20 mouse cellular contexts compared by ENCODE assay signal in the genomic region with DNA sequence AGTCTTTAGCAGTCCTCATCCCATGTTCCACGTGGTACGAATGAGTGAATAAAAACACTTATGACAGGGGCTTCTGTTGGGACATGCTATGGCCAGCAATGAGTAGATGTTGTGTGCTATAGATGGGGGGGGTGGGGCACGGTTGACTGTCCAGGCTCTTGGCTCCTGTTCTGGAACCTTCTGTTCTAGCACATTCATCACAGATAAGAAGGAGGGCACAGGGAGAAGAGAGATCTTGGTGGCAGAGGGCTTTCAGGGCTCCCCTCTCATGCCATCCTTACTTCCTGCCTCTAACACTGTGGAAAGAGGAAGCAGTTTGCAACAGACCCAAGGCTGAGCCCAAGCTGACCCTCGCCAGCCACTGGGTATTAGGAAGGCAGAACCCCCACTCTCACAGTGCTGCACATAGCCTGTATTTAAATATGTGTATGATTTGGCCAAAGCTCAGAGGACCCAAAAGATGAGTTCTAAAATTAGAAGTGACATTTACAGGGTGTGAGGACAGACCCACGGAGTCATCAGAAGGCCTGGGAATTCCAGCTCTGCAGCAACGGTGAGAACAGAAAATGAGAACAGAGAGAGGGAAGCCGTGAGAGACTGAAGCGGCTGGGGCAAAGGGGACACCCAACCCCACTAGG. TPM values are rescaled to one million over a fixed set of nuclear protein-coding genes. Genes with fewer than 3 reads are reported as not detected.
DNase-seq lines count a peak whose midpoint lies in the region; ATAC-seq and TF ChIP-seq lines count a peak whose summit lies in the region.
"Had no signal": no experiment of that assay in that cellular context is flagged by ENCODE, and none has a peak within 500 bp of the region (broad histone marks: within the 10 kb centered on the region; RNA-seq: fewer than 3 reads in every experiment).

No protein-coding gene starts in this region.

- peak overlapping the region; percentile 42; the same call in 1 of the 2 replicates for H3K4me2 ChIP-seq in heart, embryonic 11.5 days
- no peak overlapping the region for H3K4me2 ChIP-seq in midbrain, embryonic 15.5 days
- H3K4me2 ChIP-seq: embryonic facial prominence, embryonic 15.5 days; midbrain, embryonic 13.5 days; stomach, embryonic 15.5 days had no signal

- WGBS in heart, embryonic 11.5 days (ENCODE audit: insufficient replicate concordance) = 60% methylated on average over 8 of the region's 8 CpGs
- WGBS in midbrain, embryonic 15.5 days = 90% methylated on average over 8 of the region's 8 CpGs

- no peak overlapping the region for H3K4me3 ChIP-seq in heart, embryonic 11.5 days (ENCODE audit: low read depth, low read length)
- H3K4me3 ChIP-seq in left cerebral cortex, adult 2 months = no peak overlapping the region
- no peak overlapping the region for H3K4me3 ChIP-seq in brown adipose tissue, adult 24 weeks (ENCODE audit: insufficient read depth, low read depth, low read length)
- H3K4me3 ChIP-seq in midbrain, embryonic 15.5 days = no peak overlapping the region
- H3K4me3 ChIP-seq: embryonic facial prominence, embryonic 15.5 days; midbrain, embryonic 13.5 days; myocyte; stomach, embryonic 15.5 days had no signal

- H3K36me3 ChIP-seq in heart, embryonic 11.5 days (ENCODE audit: control insufficient read depth, insufficient read depth, low read length) = no peaks in the 10 kb centered on the region
- no peaks in the 10 kb centered on the region for H3K36me3 ChIP-seq in midbrain, embryonic 15.5 days (replicated peaks)
- H3K36me3 ChIP-seq: embryonic facial prominence, embryonic 15.5 days; midbrain, embryonic 13.5 days; stomach, embryonic 15.5 days had no signal

- DNase-seq in heart, postnatal 36 days = no peak
- DNase-seq in left cerebral cortex, adult 2 months (ENCODE audit: extremely low spot score in 1 of 2, low spot score in 2 of 2) = no peak
- DNase-seq in left cerebral cortex, postnatal 36 days (ENCODE audit: low spot score in 2 of 2) = no peak
- DNase-seq in ovary, postnatal 36 days (ENCODE audit: low spot score) = no peak
- DNase-seq: cerebellum, postnatal 14 days; liver; lung, adult 18-20 months; thymus, adult 2 months had no signal

- ATAC-seq in heart, embryonic 11.5 days (replicated peaks; ENCODE audit: insufficient number of reproducible peaks, low FRiP score, low TSS enrichment) = no peak
- peak; percentile 43 to 64; a peak in 3 of 4 replicates for ATAC-seq in hematopoietic stem cell, adult 5-6 weeks (replicated peaks in 1 of 2; ENCODE audit: insufficient read depth in 1 of 2, low FRiP score in 2 of 2, low TSS enrichment in 1 of 2, low read depth in 1 of 2, poor library complexity in 2 of 2, severe bottlenecking in 2 of 2)
- ATAC-seq in midbrain, embryonic 15.5 days (replicated peaks) = no peak
- ATAC-seq: forebrain, embryonic 16.5 days; hindbrain, embryonic 16.5 days; intestine, embryonic 16.5 days; midbrain, embryonic 13.5 days had no signal

- no peaks in the 10 kb centered on the region for H3K27me3 ChIP-seq in heart, embryonic 11.5 days (ENCODE audit: control insufficient read depth, insufficient read depth, low read length)
- H3K27me3 ChIP-seq in midbrain, embryonic 15.5 days (replicated peaks) = no peaks in the 10 kb centered on the region
- H3K27me3 ChIP-seq: embryonic facial prominence, embryonic 15.5 days; midbrain, embryonic 13.5 days; stomach, embryonic 15.5 days had no signal

- TF ChIP-seq CTCF in left cerebral cortex, adult 2 months (IDR thresholded peaks at IDR 0.05) = no peak

- H3K27ac ChIP-seq in heart, embryonic 11.5 days (ENCODE audit: low read depth, low read length) = peak overlapping the region; percentile 8; the same call in 1 of the 2 replicates
- H3K27ac ChIP-seq in left cerebral cortex, adult 2 months = peak overlapping the region; percentile 50
- peak overlapping the region; percentile 34; the same call in 1 of the 2 replicates for H3K27ac ChIP-seq in brown adipose tissue, adult 24 weeks (replicated peaks; ENCODE audit: low read depth, low read length)
- H3K27ac ChIP-seq in midbrain, embryonic 15.5 days = no peak overlapping the region
- H3K27ac ChIP-seq: embryonic facial prominence, embryonic 15.5 days; midbrain, embryonic 13.5 days; stomach, embryonic 15.5 days had no signal

- H3K9ac ChIP-seq in heart, embryonic 11.5 days (ENCODE audit: low read depth, low read length) = no peak overlapping the region
- no peak overlapping the region for H3K9ac ChIP-seq in midbrain, embryonic 15.5 days
- H3K9ac ChIP-seq: embryonic facial prominence, embryonic 15.5 days; midbrain, embryonic 13.5 days; stomach, embryonic 15.5 days had no signal

- intact Hi-C loops in heart, postnatal 36 days (cut with DNase I) = no loop called here
- intact Hi-C loops in left cerebral cortex, adult 2 months (cut with DNase I) = no loop called here
- intact Hi-C loops in left cerebral cortex, postnatal 36 days (cut with DNase I) = no loop called here

- H3K9me3 ChIP-seq in heart, embryonic 11.5 days (replicated peaks; ENCODE audit: control insufficient read depth, low read length) = no peaks in the 10 kb centered on the region
- no peaks in the 10 kb centered on the region for H3K9me3 ChIP-seq in midbrain, embryonic 15.5 days
- H3K9me3 ChIP-seq: embryonic facial prominence, embryonic 15.5 days; midbrain, embryonic 13.5 days; stomach, embryonic 15.5 days had no signal

- H3K4me1 ChIP-seq in heart, embryonic 11.5 days (ENCODE audit: control insufficient read depth, insufficient read depth, low read length) = peaks cover 27% of the 10 kb centered on the region
- H3K4me1 ChIP-seq in brown adipose tissue, adult 24 weeks (ENCODE audit: control insufficient read depth, insufficient read depth, insufficient read length, low read length) = peaks cover 10% of the 10 kb centered on the region
- peaks cover 10% of the 10 kb centered on the region for H3K4me1 ChIP-seq in midbrain, embryonic 15.5 days

RNA-seq across cellular contexts. Expression of gene Grk3, which starts 6.3 kb away (rescaled TPM):
- polyA plus RNA-seq in heart, embryonic 11.5 days (2014; fragmentation: Nextera tagmentation; extraction: Ambion mirVana) = 10.4 and 11.3 TPM in 2 replicates
- 1 to 10 TPM; 5.0 to 5.3 TPM for total RNA-seq in heart, postnatal 36 days (2021)
- 10 to 100 TPM; 83.4 to 87.5 TPM for total RNA-seq in left cerebral cortex, adult 2 months (2021)
- 10 to 100 TPM; 60.6 to 91.1 TPM for total RNA-seq in left cerebral cortex, postnatal 36 days (2021)
- polyA plus RNA-seq in brown adipose tissue, adult 24 weeks (2012; ENCODE audit: insufficient read depth, insufficient read length, missing spikeins) = 35.9 and 40.2 TPM in 2 replicates
- total RNA-seq in hematopoietic stem cell, adult 5-6 weeks (2017) = 28.2 and 31.4 TPM in 2 replicates
- 27.2 and 31.8 TPM in 2 replicates for polyA plus RNA-seq in midbrain, embryonic 15.5 days (2015; fragmentation: Nextera tagmentation; extraction: Ambion mirVana)
- polyA plus RNA-seq: C2C12, myocyte had no signal

Comparison
In these comparisons a context has a peak if more than half of its experiments do, and no peak if none do; other contexts are left out.
1. ATAC-seq: peak in hematopoietic stem cell, adult 5-6 weeks (2 of 2); none in heart, embryonic 11.5 days (single experiment) and midbrain, embryonic 15.5 days (single experiment).